Mouse (Mus musculus): ENCODE data around the gene Ankrd44. TPM values are rescaled to one million over a fixed set of nuclear protein-coding genes. Genes with fewer than 3 reads are reported as not detected.
"Not testable (repeated sequence)": the region's sequence is repeated elsewhere in the genome, so short reads cannot be mapped to it uniquely, and the experiment has no call there.

Ankrd44 gene
- total RNA-seq (2021) = 20.5 and 36.5 TPM in 2 replicates
- long read RNA-seq, experiment 1, full-length matches to known transcripts = 1 of 1 reads
- long read RNA-seq, experiment 1, partial matches to known transcripts = 0 of 1 reads
- long read RNA-seq, experiment 1, other reads (novel, unspliced or antisense) = 0 of 1 reads
- long read RNA-seq, experiment 2, partial matches to known transcripts = 2 of 6 reads
- long read RNA-seq, experiment 2, other reads (novel, unspliced or antisense) = 3 of 6 reads

DNA sequence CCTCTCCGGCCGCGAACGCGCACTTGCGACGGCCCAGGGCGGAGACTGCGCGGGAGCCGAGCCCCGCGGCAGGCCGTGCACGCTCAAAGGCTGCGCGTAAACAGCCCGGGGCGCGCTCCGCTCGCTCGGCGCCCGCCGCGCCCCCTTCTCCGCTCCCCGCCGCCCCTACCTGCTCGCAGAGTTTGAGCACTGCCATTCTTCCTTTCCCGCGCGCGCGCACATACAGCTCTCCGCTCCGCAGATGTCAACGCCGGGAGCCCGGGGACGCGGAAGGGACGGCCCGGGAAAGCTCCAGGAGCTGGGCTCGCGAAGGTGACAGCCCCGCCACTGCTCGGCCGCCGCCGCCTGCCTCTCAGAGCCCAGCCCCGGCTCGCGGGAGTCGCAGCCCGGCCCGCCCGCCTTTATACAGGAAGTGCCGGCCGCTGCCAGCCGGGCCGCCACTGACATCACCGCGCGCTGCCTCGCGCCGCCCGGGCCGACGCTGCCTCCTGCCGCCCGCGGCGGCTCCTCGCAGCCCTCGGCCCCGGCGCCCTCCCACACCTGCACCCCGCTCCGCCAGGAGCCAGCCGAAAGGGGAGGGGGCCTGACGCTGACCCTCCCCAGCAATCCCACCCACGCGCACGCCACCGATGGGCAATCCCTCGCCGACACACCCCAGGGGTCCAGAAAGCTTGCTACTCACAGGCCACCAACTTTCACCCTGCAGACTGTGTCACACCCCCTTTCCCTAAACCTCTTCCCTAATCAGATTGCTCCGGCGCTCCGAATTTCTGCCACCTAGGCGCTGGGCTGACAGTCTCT lies at the start of gene Ankrd44:
Gene Ankrd44 (minus strand): TSS at position 417 of the 801 bp plus-strand sequence.
- DNase-seq = peak; percentile 92

DNA sequence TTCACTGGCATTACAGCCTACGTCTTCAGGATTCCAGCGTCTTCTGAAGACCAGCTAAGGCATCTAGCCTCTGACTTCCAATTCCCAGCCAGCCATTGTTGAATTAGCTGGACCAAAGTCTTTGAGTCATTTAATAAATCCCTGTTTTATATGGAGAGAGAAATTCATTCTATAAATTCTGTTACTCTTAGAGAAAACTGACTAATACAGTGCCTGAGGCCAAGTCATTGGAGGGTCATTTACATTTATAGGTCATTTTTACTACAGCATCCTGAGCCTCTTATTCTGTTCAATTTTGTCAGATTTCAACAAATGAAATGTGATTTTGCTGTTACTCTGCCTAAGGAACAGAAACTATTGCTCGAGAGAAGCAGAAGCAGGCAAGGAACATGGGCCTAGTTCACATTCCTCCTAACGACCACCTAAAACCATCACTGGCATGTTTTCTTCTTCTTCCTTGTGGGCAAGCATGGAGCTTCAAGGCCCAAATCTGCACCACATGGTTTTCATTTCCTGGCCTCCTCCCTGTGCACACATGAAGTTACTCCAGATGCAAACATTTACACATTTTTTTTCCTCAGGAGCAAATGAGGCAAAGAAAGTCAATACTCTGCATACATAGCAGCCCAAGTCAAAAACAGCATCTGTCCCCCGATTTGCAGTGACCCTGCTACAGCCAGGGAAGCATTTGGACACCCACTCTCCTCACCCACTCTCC lies 45.7 kb upstream of the Ankrd44 start:
- no peak for DNase-seq

DNA sequence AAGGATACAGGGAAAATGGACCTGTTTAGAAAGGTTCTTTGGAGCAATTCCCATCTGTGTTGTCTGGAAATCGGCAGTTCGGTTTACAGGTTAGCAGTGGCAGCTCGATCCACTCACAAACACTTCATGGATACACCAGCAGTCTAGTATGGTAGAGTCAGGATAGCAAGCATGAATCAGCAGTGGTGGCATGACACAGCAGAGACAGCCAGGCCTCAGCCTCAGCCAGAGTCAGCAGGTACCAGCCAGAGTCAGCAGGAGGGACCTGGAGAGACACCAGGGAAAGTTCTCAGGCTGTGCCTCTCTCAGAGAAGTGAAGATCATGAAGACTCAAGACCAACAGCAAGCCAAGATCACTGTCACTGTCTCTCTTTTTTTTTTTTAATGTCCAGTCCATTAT lies 40.7 kb upstream of the Ankrd44 start:
- no peak for DNase-seq

DNA sequence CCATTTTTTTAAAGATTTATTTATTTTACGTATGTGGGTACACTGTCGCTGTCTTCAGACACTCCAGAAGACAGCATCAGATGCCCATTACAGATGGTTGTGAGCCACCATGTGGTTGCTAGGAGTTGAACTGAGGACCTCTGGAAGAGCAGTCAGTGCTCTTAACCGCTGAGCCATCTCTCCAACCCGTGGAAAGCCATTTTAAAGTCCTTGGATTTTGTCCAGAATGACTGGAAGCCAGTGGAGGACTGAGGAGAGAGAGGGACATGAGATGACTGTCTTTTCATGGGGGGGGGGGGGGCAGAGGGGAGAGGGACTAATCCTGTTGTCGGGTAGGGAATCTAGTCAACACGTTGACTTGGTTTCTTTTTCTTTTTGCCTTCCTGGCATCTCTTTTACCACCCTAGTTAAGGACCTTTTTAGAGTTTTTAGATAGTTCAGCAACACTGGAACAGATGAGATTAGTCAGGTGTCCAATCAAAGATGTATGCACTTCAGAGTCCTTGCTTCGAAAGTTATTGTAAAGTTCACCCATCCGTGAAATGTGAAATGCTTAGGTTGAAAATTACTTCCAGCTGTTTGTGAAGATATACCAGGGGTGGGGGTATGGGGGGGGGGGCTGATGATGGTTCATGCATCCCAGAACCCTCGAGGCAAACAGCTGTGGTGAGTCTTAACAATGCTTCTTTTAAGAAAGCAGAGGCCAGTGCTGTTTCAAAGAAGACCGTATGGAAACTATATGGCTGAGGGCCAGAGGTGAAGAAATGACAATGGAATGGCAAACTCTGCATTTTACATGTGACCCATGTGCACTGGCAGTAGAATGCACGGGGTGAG lies 39.2 kb upstream of the Ankrd44 start:
- no peak for DNase-seq

DNA sequence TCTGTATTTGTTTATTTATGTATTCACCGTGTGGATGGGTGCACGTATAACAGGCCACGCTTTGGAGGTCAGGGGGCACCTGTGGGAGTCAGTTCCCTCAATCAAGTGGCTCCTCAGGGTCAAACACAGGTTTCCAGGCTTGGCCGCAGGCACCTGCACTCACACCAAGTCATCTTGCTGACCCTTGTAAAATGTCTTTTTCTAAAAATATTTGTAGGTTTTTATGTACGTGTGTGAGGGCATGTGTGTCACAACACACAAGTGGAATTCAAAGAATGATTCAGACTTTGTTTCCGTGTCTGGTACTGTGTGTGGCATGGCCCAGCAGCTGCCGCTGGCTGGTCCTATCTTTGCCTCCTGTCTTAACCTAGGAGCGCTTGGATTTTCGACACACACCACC lies 35.5 kb upstream of the Ankrd44 start:
- no peak for DNase-seq

DNA sequence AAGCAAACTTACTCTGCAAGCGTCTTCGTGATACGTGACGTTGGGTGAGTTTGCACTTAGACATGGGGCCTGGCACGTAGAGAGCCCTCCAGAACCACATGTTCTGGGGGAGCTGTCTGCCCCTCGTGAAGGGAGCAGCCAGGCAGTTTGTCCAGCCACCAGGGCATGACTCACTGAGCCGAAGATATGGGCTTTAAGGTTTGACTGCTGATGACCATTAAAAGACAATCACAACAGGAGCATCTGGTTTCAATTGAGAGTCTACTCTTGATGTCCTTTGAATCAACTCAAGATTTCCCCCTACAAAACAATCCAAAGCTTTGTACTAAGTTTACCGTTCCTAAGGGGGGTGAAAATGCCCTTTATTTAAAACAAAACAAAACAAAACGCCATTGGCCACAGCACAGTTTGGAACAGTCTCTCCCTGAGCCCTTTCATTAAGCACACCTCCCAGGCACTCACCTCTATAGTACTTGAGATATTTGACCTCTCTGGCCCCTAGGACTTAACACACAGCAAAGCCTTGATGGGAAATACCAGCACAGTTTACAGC lies 34.5 kb upstream of the Ankrd44 start:
- DNase-seq = no peak

DNA sequence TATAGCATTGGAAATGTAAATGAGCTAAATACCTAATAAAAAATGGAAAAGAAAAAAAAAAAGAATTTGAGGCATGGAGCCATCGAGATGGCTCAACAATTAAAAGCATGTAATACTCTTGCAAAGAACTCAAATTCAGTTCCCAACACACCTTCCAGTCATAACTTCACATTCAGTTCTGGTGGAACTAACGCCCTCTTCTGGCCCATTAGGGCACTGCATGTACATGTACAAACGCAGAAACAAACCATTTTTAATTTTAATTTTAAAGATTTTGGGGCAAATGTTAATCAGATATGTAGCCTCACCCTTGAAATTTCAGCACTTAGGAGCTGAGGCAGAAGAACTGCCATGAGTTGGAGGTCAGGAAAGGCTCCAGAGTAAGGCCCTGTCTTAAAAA lies 32.3 kb upstream of the Ankrd44 start:
- no peak for DNase-seq

DNA sequence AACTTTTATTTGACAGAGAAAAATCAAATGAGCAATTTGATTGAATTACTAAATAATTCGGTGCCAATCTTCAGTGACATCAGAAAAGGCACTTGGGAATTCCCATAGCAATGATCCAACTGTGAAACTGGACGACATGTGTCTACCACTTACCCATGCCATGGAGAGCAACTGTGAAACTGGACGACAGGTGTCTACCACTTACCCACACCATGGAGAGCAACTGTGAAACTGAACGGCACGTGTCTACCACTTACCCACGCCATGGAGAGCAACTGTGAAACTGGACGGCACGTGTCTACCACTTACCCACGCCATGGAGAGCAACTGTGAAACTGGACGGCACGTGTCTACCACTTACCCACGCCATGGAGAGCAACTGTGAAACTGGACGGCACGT lies 30.8 kb upstream of the Ankrd44 start:
- not testable (repeated sequence) for DNase-seq

DNA sequence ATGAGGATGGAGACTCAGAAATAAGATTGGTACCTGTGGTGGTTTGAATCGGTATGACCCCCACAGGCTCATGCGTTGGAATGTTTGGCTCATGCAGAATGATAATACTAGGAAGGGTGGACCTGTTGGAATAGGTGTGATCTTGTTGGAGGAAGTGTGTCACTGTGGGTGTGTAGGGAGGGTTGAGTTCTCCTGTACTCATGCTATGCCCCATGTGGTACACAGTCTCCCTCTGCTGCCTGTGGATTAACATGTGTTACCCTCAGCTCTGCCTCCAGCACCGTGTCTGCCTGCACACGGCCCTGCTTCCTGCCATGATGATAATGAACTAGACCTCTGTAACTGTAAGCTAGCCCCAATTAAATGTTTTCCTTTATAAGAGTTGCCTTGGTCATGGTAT lies 28.7 kb upstream of the Ankrd44 start:
- DNase-seq = no peak

DNA sequence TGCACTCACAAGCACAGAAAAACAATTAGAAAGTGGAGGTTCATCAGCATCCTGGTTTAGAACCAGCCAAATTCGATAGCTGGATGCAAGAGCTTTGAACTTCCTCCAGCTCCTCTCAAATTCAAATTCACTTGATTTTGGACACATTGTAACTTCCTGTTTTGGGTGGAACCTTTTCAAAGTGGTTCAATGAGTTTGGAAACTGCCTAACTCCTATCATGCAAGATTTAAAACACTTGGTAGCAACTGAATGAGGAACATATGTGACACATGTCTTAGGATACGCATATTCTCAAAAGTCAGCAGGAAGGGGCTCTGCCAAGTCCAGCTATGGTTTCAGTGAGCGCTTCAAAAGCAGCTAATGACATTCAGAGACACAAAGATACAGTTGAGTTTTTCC lies 18.5 kb upstream of the Ankrd44 start:
- no peak for DNase-seq

DNA sequence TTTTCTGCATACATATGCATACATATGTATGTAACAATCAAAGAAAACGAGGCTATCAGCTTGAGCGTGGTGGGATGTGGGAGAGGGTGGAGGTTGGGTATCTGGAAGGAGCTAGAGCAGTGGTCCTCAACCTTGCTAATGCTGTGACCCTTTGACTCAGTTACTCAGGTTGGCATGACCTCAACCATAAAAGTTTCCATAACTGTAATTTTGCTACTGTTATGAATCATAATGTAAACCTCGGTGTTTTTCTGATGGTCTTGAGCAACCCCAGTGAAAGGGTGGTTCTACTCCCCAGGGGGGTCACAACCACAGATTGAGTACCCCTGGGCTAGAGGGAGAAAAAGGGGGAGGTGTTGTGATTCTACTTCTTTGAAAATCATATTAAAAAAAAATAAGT lies 9.3 kb upstream of the Ankrd44 start:
- no peak for DNase-seq

DNA sequence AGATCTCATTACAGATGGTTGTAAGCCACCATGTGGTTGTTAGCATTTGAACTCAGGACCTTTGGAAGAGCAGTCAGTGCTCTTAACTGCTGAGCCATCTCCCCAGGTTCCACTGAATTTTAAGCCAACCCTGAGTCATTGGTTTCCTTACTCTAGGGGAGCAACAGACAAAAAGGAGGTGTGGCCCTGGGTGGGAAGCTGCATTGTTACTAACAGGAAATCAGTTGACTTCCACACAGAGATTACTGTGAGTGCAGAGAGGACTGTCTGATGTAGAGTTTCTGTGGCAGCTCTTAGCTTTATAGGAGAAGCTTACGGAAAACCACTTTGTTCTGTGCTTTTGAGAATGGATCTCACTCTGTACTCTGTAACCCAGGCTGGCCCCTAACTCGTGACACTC lies 8.7 kb upstream of the Ankrd44 start:
- DNase-seq = no peak

DNA sequence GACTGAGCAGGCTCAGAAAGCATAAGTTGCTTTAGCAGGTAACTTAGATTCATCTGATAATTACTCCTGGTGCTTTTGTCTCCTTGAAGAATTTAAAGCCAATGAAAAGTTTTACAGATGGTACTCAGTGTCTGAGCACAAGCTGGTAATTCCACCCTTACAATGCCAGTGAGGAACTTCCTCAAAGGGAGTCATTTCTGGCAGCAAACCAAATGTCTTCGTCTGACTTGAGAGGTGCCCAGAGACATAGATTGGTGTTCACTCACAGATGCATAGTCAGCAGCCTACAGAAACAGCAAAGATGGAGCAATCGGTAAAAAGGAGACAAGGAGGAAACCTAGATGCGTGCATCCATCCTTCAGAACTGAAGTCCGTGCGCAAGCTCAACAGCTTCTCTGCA lies 7.5 kb upstream of the Ankrd44 start:
- DNase-seq = no peak

DNA sequence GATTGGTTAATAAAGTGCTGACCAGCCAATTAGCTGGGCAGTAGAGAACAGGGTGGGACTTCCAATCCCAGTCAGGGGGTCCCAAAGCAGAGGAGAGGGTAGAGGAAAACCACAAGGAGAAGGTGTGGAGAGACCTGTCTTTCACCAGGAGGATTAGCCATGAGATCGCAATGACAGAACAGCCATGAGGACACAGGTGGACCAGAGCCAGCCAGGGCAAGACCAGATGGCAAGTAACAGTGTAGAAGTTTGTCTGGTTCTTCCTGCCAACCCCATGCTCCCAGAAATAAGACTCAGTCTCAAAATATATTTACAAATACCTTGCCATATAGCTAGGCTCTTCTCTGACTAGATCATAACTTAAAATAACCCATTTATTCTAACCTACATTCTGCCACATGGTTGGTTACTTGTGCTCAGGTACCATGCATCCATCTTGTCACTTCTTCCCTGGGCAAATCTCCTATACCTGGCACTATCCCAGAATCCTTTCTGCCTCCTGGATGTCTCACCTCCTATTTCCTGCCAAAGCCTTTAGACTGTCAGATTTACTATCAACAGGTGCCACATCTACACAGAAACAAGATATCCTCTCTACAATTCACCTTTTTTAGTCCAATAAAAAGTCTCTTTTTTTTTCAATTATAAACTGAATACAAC lies 6.4 kb upstream of the Ankrd44 start:
- DNase-seq = no peak

DNA sequence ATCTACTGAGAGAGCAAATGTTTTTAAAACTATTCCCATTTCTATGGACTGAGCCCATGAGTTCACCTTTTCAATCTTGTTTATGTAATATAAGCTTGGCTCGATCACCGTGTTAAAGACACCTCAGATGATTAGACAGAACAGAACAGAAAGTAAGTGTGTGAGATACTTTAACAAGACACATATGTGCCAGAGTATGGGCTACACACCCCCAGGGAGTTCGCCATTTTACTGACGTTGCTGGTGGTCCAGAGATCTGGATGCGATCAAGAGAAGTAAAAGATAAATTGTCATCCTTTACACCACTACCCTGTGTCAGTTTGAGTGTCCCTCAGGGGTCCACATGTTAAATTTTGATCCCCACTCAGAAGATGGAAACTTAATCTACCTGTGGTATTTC lies 5.0 kb upstream of the Ankrd44 start:
- no peak for DNase-seq

DNA sequence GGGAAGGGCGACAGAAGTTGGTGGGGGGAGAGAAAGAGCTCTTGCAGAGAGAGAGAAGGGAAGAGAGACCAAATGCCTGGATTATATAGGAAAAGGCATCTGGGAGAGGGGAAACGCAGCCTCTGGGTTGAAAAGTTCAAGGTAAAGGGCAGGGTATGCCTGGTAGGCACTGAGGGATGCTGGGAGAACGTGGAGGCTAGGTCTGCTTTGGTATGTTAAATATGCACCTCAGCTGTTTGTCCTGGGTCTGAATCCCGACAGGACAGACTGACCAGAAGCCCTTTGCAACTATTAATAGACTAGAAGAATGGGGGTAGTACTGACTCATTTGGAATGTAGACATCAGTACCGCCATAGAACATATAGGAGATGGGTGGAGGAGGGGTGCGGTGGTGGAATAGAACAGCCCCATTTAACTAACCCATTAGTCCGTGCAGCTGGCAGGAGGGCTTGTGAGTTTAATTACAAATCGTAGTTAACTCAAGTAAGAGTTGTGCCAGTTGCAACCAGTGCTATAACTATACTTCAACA lies 4.5 kb upstream of the Ankrd44 start:
- no peak for DNase-seq

DNA sequence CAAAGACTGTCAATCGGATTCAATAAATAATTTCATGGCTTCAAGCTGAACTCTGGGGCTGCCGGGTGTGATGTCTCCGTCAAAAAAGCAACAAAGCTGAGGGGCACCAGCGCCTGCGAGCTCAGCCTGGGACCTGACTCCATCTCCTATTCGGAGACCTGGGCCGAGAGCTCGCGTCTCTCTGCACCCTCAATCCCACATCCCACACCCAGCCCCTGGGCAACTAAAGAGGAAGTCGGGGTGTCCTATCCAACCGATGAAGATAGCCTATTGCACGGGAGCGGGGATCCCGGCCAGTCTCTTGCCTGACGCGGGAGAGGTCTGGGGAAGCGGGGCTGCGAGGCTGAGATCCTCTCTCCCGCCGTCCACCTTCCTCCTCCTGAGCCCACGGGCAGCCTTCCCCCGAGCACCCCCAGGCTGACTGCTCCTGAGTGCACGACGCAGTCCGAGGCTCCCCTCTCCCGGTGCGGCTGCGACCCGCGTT lies 694 bp downstream of the Ankrd44 start:
- peak; percentile 52 for DNase-seq

DNA sequence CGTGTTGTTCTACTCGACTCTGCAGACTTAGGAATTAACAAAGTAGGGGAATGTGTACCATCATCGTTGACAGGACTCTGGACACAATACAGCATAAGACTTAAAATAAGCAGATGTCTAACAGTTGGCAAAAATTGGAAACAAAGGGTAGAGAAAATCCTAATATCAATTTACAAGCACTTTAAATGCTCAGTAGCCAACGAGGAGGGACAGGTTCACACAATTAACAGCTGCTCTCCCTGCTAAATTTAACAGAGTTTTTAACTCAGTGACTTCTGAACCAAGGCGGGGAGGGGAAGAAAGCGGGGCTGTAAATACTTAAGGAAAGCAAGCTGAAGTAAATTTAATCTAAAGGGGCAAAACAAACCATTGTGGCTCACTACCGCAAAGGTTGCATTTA lies 1.4 kb downstream of the Ankrd44 start:
- DNase-seq = no peak

DNA sequence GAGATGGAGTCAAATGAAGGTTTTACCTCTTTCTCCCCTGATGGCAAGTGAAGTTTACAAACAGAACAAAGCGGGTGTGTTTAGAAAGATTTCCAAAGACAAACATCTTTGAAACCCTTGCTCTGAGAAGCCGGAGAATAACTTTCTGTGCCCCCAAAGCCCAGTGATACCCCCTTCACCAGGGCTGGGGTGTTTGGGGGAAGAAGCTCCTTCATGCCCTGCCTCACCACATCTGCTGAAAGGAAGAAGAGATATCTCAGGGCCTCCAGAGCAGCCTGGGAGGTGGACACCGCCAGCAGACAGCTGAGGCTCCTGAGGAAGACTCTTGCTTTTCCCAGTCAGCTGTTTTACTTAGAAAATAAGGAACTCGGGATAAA lies 1.9 kb downstream of the Ankrd44 start:
- DNase-seq = no peak

DNA sequence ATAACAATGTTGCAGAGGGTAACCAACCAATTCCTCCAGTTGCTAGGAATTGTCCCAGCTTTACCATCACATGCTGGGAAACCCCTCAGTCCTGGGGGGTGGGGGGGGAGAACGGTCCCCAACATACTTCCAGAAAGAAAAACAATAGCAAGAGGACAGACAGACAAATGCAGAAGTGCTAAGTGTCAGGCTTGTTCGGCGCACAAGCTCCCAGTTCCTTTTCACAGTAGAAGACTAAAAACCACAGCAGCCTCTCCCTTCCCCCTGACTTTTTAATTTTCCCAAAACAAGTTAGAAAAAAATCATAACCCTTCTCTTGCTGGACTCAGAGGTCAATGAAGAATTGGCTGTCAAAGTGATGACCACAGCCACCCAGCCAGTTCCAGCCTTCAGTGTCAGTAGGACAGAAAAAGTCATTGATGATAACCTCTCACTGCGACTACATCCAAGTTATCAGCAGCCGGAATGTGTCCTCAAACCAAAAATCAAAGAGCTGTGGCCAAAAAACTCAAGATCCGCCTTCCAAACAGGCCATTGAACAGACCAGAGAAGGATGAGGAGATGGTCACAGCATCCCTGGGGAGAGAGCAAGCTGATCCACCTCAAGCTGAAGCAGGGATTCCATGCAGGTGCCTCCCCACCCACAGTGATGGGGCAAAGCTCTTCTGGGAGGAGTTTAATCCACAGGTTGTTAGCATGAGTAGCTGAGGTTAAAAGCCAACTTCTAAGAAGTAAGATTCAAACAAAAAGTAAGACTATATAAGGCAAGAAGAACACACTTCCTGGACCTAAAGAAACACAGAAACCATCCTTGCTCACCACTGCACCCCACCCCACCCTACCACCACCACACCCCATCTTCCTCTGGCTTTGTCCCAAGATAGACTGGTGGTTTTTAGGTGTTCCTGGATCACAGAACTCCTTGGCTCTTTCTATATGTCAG lies 2.5 kb downstream of the Ankrd44 start:
- DNase-seq = no peak

Measured in adrenal gland, postnatal 14 days (tissue).